Mouse (Mus musculus): Measurements from ENCODE around the gene Pigq. TPM values are rescaled to one million over a fixed set of nuclear protein-coding genes. Genes with fewer than 3 reads are reported as not detected.

Gene Pigq
- polyA plus RNA-seq, 1 experiment from 2014 or later: 139 TPM

GRCm38 (mm10) chr17:25925348-25925747 is 19.4 kb downstream of the Pigq start:
- Histone ChIP-seq H3K4me2 (no peak overlapping the region), H3K9ac (ENCODE audit: low read depth, low read length) (no peak overlapping the region), H3K36me3 (ENCODE audit: control insufficient read depth, insufficient read depth, low read length) (peaks cover 40% of the 10 kb centered on the region), H3K4me3 (ENCODE audit: low read depth, low read length) (no peak overlapping the region), H3K27ac (ENCODE audit: low read depth, low read length) (no peak overlapping the region), H3K4me1 (replicated peaks; ENCODE audit: control insufficient read depth, insufficient read depth, low read length) (0 out of 2 replicates have a peak, but pooled peaks cover 5% of the 10 kb centered on the region), H3K27me3 (replicated peaks; ENCODE audit: control insufficient read depth, insufficient read depth, low read length) (no peaks in the 10 kb centered on the region), H3K9me3 (ENCODE audit: control insufficient read depth, low read length) (no peaks in the 10 kb centered on the region)
- 77% methylated on average over 2 of the region's 2 CpGs for WGBS
- no peak for DNase-seq (ENCODE audit: low spot score)
- no peak for ATAC-seq (replicated peaks; ENCODE audit: low FRiP score)

DNA sequence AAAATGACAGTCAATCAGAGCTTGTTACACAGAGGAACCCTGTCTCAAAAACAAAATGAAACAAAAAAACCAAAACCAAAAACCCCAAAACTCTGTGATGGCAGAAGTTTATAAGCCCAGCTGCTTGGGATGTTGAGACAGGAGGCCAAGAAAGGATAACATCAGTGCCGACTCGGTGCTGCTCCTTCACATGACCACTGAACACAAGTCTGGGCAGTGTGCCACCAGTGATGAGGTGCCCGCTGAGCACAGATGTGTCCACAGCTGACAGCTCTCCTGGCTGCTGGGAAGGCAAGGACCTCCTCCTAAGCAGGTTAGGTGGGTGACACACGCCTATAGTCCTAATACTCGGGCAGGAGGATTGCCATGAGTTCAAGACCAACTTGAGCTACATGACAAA is 22.6 kb downstream of the Pigq start:
- 80% methylated on average over 5 of the region's 5 CpGs for WGBS
- Histone ChIP-seq H3K4me2 (no peak overlapping the region), H3K4me3 (ENCODE audit: low read depth, low read length) (no peak overlapping the region), H3K36me3 (ENCODE audit: control insufficient read depth, insufficient read depth, low read length) (peaks cover 15% of the 10 kb centered on the region), H3K9ac (ENCODE audit: low read depth, low read length) (no peak overlapping the region), H3K27ac (ENCODE audit: low read depth, low read length) (no peak overlapping the region), H3K4me1 (replicated peaks; ENCODE audit: control insufficient read depth, insufficient read depth, low read length) (peaks cover 16% of the 10 kb centered on the region), H3K27me3 (replicated peaks; ENCODE audit: control insufficient read depth, insufficient read depth, low read length) (no peaks in the 10 kb centered on the region), H3K9me3 (ENCODE audit: control insufficient read depth, low read length) (no peaks in the 10 kb centered on the region)
- ATAC-seq (replicated peaks; ENCODE audit: low FRiP score): no peak
- no peak for DNase-seq (ENCODE audit: low spot score)

- Histone ChIP-seq H3K27me3 (replicated peaks; ENCODE audit: control insufficient read depth, insufficient read depth, low read length) (no peaks in the 10 kb centered on the region), H3K9ac (ENCODE audit: low read depth, low read length) (peak overlapping the region; percentile 68), H3K4me1 (replicated peaks; ENCODE audit: control insufficient read depth, insufficient read depth, low read length) (peaks cover 16% of the 10 kb centered on the region), H3K36me3 (ENCODE audit: control insufficient read depth, insufficient read depth, low read length) (no peaks in the 10 kb centered on the region), H3K4me3 (ENCODE audit: low read depth, low read length) (peak overlapping the region; percentile 93), H3K27ac (ENCODE audit: low read depth, low read length) (peak overlapping the region; percentile 91), H3K9me3 (ENCODE audit: control insufficient read depth, low read length) (no peaks in the 10 kb centered on the region), H3K4me2 (peak overlapping the region; percentile 85)
- peak; percentile 100 for DNase-seq (ENCODE audit: low spot score)
- under 1% methylated on average over 31 of the region's 40 CpGs for WGBS
- ATAC-seq (replicated peaks; ENCODE audit: low FRiP score): peak; percentile 95
Observed at GRCm38 (mm10) chr17:25919786-25920642, 24.7 kb downstream of the Pigq start.

GRCm38 (mm10) chr17:25919144-25919785 is 25.5 kb downstream of the Pigq start, which contains the start of gene Rab40c:
Gene Rab40c, minus strand, starts transcription at chr17:25919727.
- Histone ChIP-seq H3K36me3 (ENCODE audit: control insufficient read depth, insufficient read depth, low read length) (no peaks in the 10 kb centered on the region), H3K4me3 (ENCODE audit: low read depth, low read length) (peak within 1 kb of the TSS; percentile 93), H3K4me2 (peak within 1 kb of the TSS; percentile 97), H3K4me1 (replicated peaks; ENCODE audit: control insufficient read depth, insufficient read depth, low read length) (peaks cover 22% of the 10 kb centered on the region), H3K27me3 (replicated peaks; ENCODE audit: control insufficient read depth, insufficient read depth, low read length) (no peaks in the 10 kb centered on the region), H3K27ac (ENCODE audit: low read depth, low read length) (peak within 1 kb of the TSS; percentile 91), H3K9ac (ENCODE audit: low read depth, low read length) (peak within 1 kb of the TSS; percentile 88), H3K9me3 (ENCODE audit: control insufficient read depth, low read length) (no peaks in the 10 kb centered on the region)
- WGBS: 1% methylated on average over 55 of the region's 78 CpGs
- no peak for ATAC-seq (replicated peaks; ENCODE audit: low FRiP score)
- DNase-seq (ENCODE audit: low spot score): peak; percentile 54

DNA sequence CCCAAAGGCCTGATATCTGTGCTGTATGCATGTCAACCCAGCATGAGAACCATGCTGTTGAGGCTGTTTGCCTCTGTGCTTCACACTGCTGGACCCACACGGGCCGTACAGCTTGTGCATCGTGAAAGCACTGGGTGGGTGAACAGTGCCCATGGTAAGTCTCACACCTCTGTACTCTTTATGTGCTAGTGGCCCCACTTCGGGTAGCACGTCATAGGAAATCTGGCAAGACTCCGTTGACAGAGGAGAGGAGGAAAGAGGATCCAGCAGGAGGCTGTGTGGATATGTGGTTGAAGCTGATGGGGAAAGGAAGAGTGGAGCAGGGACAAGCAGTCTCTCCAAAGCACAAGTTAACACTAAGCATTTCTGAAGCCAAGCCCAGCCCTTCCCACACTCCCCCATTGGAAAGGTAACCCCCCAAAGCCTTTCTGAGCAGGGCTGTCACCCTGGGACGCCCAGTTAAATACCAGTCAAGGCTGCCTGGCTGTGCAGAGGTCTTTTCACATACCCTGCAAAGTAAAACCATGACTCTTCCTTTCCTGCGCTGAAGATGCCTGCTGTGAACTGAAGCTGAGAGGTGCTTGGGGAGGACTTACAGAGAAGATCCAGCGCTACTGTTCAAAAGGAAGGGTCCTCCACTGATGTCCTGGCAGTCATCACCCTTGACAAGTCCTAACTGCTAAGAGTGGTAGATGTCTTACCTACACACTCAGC is 26.5 kb downstream of the Pigq start:
- H3K9me3 ChIP-seq (ENCODE audit: control insufficient read depth, low read length): no peaks in the 10 kb centered on the region
- H3K4me3 ChIP-seq (ENCODE audit: low read depth, low read length): peak overlapping the region; percentile 93
- H3K27me3 ChIP-seq (replicated peaks; ENCODE audit: control insufficient read depth, insufficient read depth, low read length): no peaks in the 10 kb centered on the region
- no peak for DNase-seq (ENCODE audit: low spot score)
- H3K4me2 ChIP-seq: peak overlapping the region; percentile 97
- ATAC-seq (replicated peaks; ENCODE audit: low FRiP score): no peak
- H3K9ac ChIP-seq (ENCODE audit: low read depth, low read length): peak overlapping the region; percentile 88
- 83% methylated on average over 9 of the region's 9 CpGs for WGBS
- 0 out of 2 replicates have a peak, but pooled peaks cover 2% of the 10 kb centered on the region for H3K36me3 ChIP-seq (ENCODE audit: control insufficient read depth, insufficient read depth, low read length)
- H3K4me1 ChIP-seq (replicated peaks; ENCODE audit: control insufficient read depth, insufficient read depth, low read length): peaks cover 32% of the 10 kb centered on the region
- H3K27ac ChIP-seq (ENCODE audit: low read depth, low read length): no peak overlapping the region

GRCm38 (mm10) chr17:25916931-25917647 is 27.6 kb downstream of the Pigq start:
- Histone ChIP-seq H3K4me1 (replicated peaks; ENCODE audit: control insufficient read depth, insufficient read depth, low read length) (peaks cover 32% of the 10 kb centered on the region), H3K27ac (ENCODE audit: low read depth, low read length) (no peak overlapping the region), H3K36me3 (ENCODE audit: control insufficient read depth, insufficient read depth, low read length) (0 out of 2 replicates have a peak, but pooled peaks cover 2% of the 10 kb centered on the region), H3K27me3 (replicated peaks; ENCODE audit: control insufficient read depth, insufficient read depth, low read length) (no peaks in the 10 kb centered on the region), H3K4me2 (no peak overlapping the region), H3K4me3 (ENCODE audit: low read depth, low read length) (no peak overlapping the region), H3K9ac (ENCODE audit: low read depth, low read length) (no peak overlapping the region), H3K9me3 (ENCODE audit: control insufficient read depth, low read length) (no peaks in the 10 kb centered on the region)
- DNase-seq (ENCODE audit: low spot score) (no peak), ATAC-seq (replicated peaks; ENCODE audit: low FRiP score) (no peak)
- WGBS: 77% methylated on average over 8 of the region's 8 CpGs

- no peak for ATAC-seq (replicated peaks; ENCODE audit: low FRiP score)
- DNase-seq (ENCODE audit: low spot score): no peak
- Histone ChIP-seq H3K9me3 (ENCODE audit: control insufficient read depth, low read length) (no peaks in the 10 kb centered on the region), H3K4me3 (ENCODE audit: low read depth, low read length) (no peak overlapping the region), H3K27me3 (replicated peaks; ENCODE audit: control insufficient read depth, insufficient read depth, low read length) (no peaks in the 10 kb centered on the region), H3K4me1 (replicated peaks; ENCODE audit: control insufficient read depth, insufficient read depth, low read length) (peaks cover 27% of the 10 kb centered on the region), H3K9ac (ENCODE audit: low read depth, low read length) (no peak overlapping the region), H3K4me2 (no peak overlapping the region), H3K27ac (ENCODE audit: low read depth, low read length) (no peak overlapping the region), H3K36me3 (ENCODE audit: control insufficient read depth, insufficient read depth, low read length) (0 out of 2 replicates have a peak, but pooled peaks cover 2% of the 10 kb centered on the region)
- 52% methylated on average over 4 of the region's 4 CpGs for WGBS
Observed at GRCm38 (mm10) chr17:25914295-25914694, 30.4 kb downstream of the Pigq start.

DNA sequence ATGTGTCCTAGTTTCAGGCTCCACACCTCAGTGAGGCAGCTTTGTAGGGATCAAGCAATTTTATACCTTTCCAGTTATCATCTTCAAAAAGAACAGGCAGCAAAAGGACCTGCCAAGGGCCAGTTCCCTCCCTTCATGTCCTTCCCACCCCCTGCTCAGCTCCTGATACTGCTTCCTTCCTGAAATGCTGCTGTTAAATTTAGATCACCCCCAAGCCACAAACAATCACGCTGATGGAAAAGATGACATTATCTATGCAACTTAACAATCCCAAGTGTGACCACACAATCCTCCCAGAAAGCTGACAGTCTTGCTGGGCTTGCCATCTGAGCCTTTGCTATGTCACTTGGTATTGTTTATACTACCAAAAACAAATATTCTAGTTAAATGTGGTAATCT is 30.9 kb downstream of the Pigq start:
- Histone ChIP-seq H3K4me2 (peak overlapping the region; percentile 39), H3K4me3 (ENCODE audit: low read depth, low read length) (no peak overlapping the region), H3K36me3 (ENCODE audit: control insufficient read depth, insufficient read depth, low read length) (0 out of 2 replicates have a peak, but pooled peaks cover 2% of the 10 kb centered on the region), H3K9me3 (ENCODE audit: control insufficient read depth, low read length) (no peaks in the 10 kb centered on the region), H3K4me1 (replicated peaks; ENCODE audit: control insufficient read depth, insufficient read depth, low read length) (peaks cover 27% of the 10 kb centered on the region), H3K9ac (ENCODE audit: low read depth, low read length) (no peak overlapping the region; the same call in 1 of the 2 replicates), H3K27ac (ENCODE audit: low read depth, low read length) (no peak overlapping the region), H3K27me3 (replicated peaks; ENCODE audit: control insufficient read depth, insufficient read depth, low read length) (no peaks in the 10 kb centered on the region)
- ATAC-seq (replicated peaks; ENCODE audit: low FRiP score): no peak
- no peak for DNase-seq (ENCODE audit: low spot score)
- 29% methylated on average over 1 of the region's 1 CpGs for WGBS

Measured in liver, embryonic 11.5 days (tissue).